Mouse (Mus musculus) neural tube, embryonic 10.5 days (tissue): ENCODE data around the gene Gnmt.
A peak's percentile ranks its signal among the peaks of the same experiment; 100 is the strongest.
"Not testable (repeated sequence)": the region's sequence is repeated elsewhere in the genome, so short reads cannot be mapped to it uniquely, and the experiment has no call there.

Source experiments
- DNase-seq: peaks from one replicate; pipeline ENCODE4 v3.0.0-alpha.2; 2017; ENCODE audit warnings: low spot score; ENCODE audit errors: extremely low spot score

Gene Gnmt

DNA sequence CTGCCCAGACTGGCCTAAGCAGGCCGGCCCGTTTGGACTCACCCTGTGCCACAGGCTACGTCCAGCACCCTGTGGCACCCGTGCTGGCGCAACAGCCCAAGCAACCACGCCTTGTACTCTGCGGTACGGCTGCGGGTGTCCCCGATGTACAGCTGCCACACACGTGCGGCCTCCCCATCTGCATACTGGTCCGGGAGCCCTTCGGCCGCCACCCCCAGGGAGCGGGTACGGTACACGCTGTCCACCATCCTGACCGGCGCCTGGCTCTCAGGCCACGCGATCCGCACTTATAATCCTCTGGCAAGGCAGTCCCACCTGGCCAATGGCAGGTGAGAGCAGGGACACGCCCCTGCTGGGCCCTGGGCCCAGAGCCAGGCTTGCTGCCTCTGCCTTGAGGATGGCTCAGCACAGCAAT is at the start of gene Gnmt:
TSS of gene Gnmt (minus strand) at position 265 of the 415 bp plus-strand sequence.
- DNase-seq = no peak

- DNase-seq = no peak
These were observed 47.1 kb upstream of the Gnmt start for GRCm38 (mm10) chr17:46776087-46776486.

DNA sequence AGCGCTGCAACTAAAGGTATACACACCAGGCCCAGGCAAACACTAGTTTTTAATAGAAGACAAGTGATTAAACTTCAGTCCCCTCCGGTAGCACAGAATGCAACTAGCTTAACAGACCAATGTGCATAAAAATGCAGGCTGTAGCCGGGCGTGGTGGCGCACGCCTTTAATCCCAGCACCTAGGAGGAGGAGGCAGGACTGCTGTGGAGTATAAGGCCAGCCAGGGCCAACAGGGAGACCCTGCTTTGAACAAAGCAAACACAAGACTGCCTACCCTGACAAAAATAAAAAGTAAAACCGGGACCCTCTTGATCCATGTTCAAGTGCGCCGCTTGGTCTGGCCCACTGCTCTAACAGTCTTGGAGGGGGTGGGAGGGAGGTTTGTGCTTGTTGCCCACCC is 46.1 kb upstream of the Gnmt start:
- no peak for DNase-seq

DNA sequence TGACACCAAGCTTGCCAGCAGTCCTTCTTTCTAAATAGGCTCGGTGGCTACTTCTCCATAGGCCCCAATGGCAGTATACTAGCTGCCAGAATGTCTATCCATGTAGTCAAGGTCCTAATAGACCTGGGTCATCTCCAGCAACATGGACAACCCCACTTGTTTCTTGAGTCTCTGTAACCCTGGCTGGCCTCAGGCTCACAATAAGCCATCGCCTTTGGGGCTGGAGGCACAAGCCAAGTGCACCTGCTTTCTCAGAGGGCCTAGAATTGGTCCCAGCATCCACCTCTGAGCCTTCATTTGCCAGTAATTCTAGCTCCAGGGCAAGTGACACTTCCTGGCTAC is 45.1 kb upstream of the Gnmt start:
- DNase-seq = peak; percentile 32

DNA sequence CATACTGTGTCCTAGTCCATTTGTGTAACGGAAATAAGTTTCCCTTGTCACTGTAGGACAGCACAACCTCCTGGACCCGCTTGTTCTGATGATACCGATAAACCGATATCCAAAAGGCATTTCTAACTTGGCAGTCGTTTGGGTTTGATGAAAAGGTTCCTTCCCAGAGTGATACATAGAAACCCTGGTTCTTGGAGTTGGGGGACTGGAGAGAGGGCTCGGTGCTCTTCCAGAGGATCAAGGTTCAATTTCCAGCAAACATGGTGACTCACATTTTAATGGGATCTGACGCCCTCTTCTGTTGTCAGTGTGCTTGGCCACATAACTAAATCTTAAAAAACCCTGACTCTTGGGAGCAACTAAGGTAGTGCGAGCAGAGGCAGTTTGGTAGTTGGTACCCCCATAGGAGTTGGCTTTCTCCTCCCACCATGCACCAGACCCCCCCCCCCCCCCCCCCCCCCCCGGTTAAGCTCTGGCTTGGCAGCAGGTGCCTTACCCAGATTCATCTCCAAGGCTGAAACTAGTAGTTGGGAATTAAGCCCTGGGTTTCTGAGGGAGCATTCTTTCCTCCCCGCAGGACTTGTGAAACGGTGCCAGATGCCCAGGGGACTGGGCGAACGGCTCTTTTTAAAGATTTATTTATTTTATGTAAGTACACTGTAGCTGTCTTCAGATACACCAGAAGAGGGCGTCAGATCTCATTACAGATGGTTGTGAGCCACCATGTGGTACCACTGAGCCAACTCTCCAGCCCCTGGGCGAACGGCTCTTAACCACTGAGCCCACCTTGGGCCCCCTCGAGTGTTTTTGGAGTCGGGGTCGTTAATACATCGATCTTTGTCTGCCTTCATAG is 44.5 kb upstream of the Gnmt start:
- DNase-seq = peak; percentile 42

DNA sequence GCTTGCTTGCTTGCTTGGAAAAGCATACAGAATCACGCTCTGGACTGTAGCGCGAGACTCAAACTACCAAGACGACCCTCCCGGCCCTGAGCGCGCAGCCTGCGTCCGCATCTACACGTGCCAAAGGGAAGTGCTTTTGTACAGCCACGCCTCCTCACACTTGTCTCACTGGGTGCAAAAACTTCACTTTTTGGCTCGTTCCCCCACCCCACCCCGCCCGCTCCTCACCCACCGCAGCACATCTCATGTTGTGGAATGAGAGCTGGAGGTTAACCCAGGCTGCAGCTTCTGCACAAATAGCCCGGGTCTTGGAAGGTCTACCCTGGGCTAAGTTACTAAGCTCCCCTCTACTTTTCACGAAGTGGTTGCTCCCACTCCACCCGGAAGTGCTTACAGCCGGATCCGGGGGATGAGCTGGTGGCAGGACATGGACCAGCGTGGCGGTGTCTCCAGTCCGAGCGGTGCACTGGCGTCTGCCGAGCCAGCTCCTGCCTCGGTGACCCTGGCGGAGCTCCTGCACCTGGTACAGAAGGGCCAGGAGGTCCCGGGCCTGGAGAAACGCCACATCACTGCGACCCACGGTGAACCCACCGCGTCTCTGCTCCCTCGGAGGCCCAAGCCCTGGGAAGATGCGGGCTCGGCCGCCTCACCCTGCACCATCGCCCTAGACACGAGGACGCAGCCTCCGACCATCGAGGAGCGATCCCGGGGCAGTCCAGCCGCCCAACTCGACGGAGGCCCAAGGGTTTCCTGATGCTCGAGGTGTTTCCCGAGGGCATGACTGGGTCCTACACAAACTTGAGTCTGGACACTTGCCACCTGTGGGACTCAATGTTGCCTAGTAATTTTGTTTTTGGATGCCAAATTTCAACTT is 43.7 kb upstream of the Gnmt start, which contains the start of gene 2310039H08Rik:
TSS of gene 2310039H08Rik (plus strand) at position 232 of the 874 bp plus-strand sequence.
- DNase-seq = peak; percentile 93

DNA sequence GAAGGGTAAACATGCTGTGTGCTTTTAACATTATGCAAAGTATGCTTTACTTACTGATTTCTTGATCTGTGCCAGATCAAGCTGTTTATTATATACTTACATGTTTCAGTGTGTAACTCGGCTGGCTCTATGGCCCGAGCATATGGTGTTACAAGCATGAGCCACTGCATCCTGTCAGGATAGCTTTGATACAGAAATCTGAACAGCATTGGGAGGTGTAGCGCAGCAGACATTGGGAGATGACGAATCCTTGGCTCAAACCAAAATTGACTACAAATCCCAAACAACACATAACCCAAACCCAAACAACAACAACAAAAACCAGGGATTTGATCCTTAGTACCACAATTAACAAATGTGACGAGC is 43.1 kb upstream of the Gnmt start:
- no peak for DNase-seq

GRCm38 (mm10) chr17:46771616-46772015 is 42.6 kb upstream of the Gnmt start:
- no peak for DNase-seq

GRCm38 (mm10) chr17:46771025-46771424 is 42.1 kb upstream of the Gnmt start:
- no peak for DNase-seq

DNA sequence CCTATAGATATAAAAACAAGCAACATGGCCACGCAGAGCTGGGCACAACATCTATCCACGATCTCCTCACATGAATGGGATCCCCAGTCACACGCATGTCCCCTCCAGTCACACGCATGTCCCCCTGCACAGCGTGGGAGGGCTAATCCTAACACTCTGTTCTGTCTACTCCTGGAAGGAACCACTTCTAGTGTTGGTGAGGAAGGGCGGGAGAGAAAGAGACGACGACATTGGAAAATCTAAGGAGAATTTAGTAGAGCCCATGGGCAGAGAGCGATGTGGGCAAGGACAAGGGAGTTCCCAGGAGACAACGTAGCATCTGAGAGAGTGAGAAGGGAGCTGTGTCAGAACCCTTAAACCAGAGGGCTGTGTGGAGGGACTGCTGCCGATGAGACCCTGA is 41.6 kb upstream of the Gnmt start:
- DNase-seq = no peak

- no peak for DNase-seq
These were observed 38.9 kb upstream of the Gnmt start for GRCm38 (mm10) chr17:46767868-46768267.

- not testable (repeated sequence) for DNase-seq
These were observed 35.9 kb upstream of the Gnmt start for GRCm38 (mm10) chr17:46764916-46765315.

GRCm38 (mm10) chr17:46763544-46763943 is 34.6 kb upstream of the Gnmt start, which contains the start of gene Ptcra:
Gene Ptcra, minus strand, starts transcription at chr17:46763712.
- DNase-seq = no peak

DNA sequence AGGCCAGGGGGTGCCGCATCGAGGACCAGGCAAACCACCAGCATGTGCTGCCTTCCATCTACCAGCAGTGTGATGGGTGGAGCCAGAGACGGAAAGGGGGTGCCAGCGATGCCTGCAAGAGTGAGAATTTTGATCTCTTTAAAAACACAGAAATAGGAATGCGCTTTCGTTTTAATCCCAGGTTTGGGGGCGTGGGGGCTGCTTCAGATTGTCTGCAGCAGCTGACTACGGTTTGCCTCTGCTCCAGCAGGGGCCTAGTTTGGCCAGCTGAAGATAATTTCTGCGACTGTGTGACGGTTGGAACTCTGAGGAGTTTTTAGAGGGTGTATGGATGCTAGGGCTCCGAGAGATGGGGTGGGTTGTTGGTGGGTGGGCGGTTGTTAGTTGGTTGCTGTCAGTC is 29.8 kb upstream of the Gnmt start:
- no peak for DNase-seq

DNA sequence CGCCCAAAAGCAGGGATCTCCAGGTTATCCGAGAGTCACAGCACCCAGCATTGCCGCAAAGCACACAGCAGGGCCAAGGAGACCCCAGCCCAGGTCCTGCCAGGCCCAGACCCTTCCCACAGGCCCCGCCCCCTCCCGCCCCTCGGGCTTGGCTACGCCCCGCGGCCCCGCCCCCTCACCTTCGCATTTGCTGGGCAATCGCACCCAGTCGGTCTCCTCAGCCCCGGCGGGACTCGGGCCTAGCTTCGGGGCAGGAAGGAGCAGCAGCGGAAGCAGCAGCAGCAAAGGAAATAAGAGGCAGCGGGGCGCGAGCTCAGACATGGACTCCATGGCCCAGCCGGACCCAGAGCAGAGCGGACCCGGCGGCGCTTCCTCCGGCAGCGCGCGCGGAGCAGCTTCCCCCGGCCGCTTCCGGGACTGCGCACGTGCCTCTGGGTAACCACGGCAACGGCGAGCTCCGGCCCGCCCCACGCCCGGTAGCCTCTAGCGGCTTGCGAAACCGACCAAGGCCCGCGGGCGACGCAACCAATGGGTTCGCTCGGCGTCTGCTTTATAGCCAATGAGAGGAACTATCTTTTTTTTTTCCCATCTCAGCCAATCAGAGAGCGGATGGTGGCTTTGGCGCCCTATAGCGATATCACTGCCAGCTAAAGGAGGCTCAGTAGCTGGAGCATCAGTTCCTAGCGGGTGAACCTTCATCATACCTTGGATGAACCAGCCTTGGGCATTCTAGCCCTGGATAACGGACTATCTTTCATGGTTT is 23.0 kb upstream of the Gnmt start, which contains the start of gene Cnpy3:
TSS of gene Cnpy3 (minus strand) at position 421 of the 763 bp plus-strand sequence.
- peak; percentile 99 for DNase-seq

GRCm38 (mm10) chr17:46751056-46751793 is 22.3 kb upstream of the Gnmt start:
- DNase-seq = no peak

DNA sequence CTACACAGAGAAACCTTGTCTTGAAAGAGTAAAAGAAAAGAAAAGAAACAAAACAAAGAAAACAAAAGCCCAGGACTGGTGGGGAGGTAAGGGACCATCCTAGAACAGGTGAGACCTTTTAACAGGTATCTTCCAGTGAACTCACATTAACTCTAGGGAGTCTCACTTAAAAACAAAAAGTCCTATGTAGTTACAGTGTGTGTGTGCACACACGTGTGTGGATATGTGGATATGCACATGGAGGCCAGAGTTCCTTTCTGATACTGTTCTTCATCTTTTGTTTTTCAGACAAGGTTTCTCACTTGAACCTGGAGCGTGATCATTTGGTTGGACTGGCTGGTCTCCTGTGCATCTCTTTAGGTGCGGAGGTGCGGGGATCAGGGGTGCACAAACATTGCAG is 21.6 kb upstream of the Gnmt start:
- no peak for DNase-seq

- no peak for DNase-seq
These were observed 20.3 kb upstream of the Gnmt start for GRCm38 (mm10) chr17:46749282-46749681.

DNA sequence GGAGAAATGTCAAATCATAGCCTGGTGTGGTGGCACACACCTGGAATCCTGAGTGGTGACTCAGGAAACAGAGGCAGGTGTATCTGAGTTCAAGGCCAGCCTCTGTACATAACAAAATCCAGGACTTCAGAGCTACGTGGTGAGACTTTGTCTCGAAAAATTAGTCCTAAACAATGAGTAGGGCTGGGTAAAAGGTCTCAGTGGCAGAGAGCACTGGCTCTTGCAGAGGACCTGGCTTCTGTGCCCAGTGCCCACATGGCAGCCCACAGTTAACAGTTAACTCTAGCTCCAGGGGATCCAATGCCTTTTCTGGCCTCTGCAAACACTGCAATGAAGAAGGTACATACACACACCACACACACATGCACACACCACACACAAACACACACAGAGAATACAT is 18.8 kb upstream of the Gnmt start:
- DNase-seq = no peak

DNA sequence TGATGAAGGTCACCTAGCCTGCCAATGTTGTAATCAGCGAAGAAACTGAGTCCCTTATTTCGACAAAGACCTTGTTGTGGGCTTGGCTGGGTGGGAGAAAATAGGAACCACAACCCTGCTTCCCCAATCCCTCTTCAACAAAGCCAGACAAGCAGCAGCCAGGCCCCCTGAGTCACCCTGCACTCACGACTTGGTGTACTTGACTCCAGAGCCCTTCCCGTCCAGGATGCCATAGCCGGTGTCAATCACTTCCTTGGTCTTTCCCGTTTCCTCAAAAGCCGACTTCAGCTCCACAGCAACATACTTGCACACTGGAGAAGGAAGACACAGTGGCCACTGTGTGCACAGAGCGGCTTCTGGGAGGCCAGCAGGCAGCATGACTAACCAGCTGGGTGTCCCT is 18.3 kb upstream of the Gnmt start:
- DNase-seq = no peak

GRCm38 (mm10) chr17:46745506-46745905 is 16.5 kb upstream of the Gnmt start:
- DNase-seq = no peak
